Mouse (Mus musculus) lung, postnatal 0 days (tissue): ENCODE measurements around the gene Hoxc5.

Experiments
- CTCF ChIP-seq: IDR thresholded peaks from 2 replicates; pipeline ENCODE4 v1.5.1; 2016; ENCODE audit warnings: antibody characterized with exemption, mild to moderate bottlenecking
- EP300 ChIP-seq: IDR thresholded peaks from 2 replicates; pipeline ENCODE4 v1.6.1; 2016; ENCODE audit warnings: antibody characterized with exemption, mild to moderate bottlenecking, control low read depth

- peak; percentile 92 for TF ChIP-seq CTCF
- no peak for TF ChIP-seq EP300
These were observed 20.0 kb downstream of the Hoxc5 start for GRCm38 (mm10) chr15:102987124-102987833.
